Mouse (Mus musculus) lung, postnatal 0 days (tissue): ENCODE measurements at regions not wholly inside any gene's neighbourhood (a gene's known extent, or its start where the extent isn't known, plus 50 kb on each side); places are given as distances from the start of the nearest gene placed in this dataset.

Source experiments
- CTCF ChIP-seq: IDR thresholded peaks from 2 replicates; pipeline ENCODE4 v1.5.1; 2016; ENCODE audit warnings: antibody characterized with exemption, mild to moderate bottlenecking
- EP300 ChIP-seq: IDR thresholded peaks from 2 replicates; pipeline ENCODE4 v1.6.1; 2016; ENCODE audit warnings: antibody characterized with exemption, mild to moderate bottlenecking, control low read depth

DNA sequence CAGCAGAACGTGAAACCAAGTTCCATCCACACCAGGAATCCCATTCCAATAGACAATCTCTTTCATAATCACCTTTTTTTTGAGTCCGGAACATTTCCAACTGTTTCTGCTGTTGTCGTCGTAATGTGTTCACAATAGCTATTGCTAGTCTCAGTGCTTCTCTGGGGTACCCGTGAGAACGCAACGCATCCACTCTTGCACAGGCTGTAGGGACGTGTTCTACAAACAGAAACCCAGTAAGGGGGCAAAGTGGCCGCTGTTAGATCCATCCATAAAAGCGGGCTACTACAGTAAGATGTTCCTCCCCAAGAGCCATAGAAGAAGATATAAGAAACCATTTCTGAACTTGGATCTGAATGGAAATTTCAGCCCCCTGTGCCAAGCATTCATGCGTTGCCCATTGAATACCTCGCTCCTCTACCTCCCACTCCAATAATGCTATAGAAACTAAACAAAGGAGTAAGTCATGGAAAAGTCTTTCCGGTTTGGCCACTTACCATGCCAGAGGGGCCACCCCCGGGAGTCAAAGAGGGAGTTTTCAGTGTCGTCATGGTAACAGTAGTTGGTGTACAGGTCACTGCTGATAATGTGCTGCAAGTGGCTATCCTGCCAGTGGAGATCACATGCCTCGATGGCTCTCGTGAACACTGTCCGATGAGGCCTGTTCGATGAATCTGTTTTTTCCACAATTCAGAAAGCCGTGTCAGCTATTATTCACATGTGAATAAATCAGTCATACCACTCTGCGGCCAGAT, 300.6 kb upstream of the Smim15 start:
- TF ChIP-seq CTCF, result no peak
- TF ChIP-seq EP300, result no peak
